Mouse (Mus musculus): ENCODE results near the gene Vwa5b1.
A peak's percentile ranks its signal among the peaks of the same experiment; 100 is the strongest.

GRCm38 (mm10) chr4:138547041-138547440 is 88.6 kb downstream of the Vwa5b1 start:
- TF ChIP-seq POLR2A (IDR thresholded peaks at IDR 0.05; ENCODE audit: borderline replicate concordance, control insufficient read depth, low read depth, low read length) (no peak), CTCF (IDR thresholded peaks at IDR 0.05; ENCODE audit: control insufficient read depth, insufficient read depth, low read length) (peak; percentile 13; the same call in 1 of the 2 replicates)
